Mouse (Mus musculus): ENCODE measurements around the gene Map4k4. TPM values are rescaled to one million over a fixed set of nuclear protein-coding genes. Genes with fewer than 3 reads are reported as not detected.
A peak's percentile ranks its signal among the peaks of the same experiment; 100 is the strongest.

The Map4k4 gene
- 100 to 1,000 TPM; 175 to 185 TPM for total RNA-seq (2021)
- long read RNA-seq, experiment 1, partial matches to known transcripts = 6 of 29 reads
- long read RNA-seq, experiment 1, other reads (novel, unspliced or antisense) = 23 of 29 reads
- long read RNA-seq, experiment 2, partial matches to known transcripts = 5 of 27 reads
- long read RNA-seq, experiment 2, other reads (novel, unspliced or antisense) = 22 of 27 reads

DNA sequence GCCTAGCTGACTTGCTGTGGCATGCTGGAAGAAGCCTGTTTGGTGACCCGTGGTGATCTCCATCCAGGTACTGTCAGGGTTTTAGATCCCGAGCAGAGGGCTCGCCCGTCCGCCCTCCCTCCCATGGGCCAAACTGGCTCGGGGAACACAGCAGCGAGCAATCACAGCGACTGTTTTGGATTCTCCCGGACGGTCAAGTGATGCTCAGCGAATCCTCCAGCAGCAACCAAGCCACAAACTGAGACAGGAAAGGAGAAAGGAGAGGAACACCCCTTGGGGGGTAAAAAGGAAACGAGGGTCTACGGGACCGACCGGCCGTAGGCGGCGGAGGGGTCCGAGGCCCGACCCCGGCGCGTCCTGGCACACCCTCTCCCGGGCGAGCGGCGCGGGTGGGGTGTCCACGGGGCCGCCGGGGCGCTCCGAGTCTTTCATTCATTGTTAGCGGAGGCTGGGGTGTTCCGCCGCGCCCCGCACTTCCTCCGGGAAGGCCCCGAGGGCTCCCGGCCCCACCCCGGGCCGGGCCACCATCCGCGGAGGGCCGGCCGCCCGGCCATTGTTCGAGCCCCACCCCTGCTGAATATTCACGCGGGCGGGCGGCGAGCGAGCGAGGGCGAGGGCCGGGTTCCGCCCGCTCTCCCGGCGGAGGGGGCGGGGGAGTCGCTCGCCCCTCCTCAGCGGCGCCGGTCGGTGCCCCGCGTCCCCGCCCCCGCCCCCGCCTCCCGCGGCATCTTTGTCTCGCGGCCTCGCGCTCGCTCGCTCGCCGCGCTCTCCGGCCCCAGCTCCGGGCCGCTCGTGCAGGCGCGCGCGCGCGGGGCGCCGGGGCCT is at the start of gene Map4k4:
TSS of gene Map4k4 (plus strand) at position 733 of the 825 bp plus-strand sequence.
- intact Hi-C loops (cut with DNase I) = loop anchor here (2.0 to 5.0 kb wide), 2 partner anchors 32 to 213 kb away; no protein-coding TSS in a partner anchor
- peak; percentile 87 to 93 for DNase-seq

DNA sequence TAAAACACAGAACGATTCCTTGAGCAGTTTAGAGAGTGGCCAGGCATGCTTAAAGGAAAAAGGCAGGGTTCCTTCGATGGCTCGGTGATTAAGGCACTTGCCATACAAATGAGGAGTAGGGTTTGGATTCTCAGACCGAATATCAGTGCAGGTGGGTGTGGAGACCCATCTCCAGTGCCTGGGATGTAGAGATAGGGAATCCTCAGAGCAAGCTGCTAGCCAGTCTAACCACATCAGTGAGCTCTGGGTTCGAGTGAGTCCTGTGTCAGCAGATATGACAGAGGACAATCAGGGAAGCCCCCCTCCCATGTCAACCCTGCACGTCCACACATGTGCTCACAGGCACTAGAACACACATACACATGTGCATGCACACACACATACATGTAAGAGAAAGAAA is 44.8 kb upstream of the Map4k4 start:
- intact Hi-C loops (cut with DNase I) = no loop called here
- DNase-seq = no peak

DNA sequence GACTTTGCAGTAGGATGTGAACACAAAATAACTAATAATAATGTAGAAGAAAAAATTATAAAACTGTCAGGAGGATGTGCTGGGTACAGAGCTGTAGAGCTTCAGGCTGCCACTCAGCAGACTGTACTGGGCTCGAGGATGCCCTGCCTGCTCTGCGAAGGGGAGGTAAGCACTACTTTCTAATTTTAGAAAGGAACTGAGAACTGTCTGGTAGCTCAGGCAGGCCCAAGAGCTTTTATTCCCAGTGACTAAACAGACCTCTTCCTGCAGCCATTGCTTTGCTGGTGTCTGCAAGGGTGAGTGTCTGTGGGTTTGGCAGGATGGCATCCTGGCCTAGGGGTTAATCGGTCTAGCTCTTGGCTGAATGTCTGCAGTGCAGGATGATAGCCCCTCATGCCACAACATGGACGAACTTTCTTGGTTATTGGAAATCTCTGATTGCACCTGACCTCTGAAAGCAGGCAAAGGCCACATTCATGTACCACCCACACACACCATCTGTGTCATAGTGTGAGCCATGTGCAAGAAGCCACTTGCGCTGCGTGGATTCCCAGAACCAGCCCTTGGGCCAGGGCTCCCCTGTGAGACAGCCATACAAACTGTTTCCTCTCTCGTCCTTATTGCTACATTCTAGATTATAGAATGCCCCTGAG is 43.8 kb upstream of the Map4k4 start:
- no peak for DNase-seq
- intact Hi-C loops (cut with DNase I) = no loop called here

DNA sequence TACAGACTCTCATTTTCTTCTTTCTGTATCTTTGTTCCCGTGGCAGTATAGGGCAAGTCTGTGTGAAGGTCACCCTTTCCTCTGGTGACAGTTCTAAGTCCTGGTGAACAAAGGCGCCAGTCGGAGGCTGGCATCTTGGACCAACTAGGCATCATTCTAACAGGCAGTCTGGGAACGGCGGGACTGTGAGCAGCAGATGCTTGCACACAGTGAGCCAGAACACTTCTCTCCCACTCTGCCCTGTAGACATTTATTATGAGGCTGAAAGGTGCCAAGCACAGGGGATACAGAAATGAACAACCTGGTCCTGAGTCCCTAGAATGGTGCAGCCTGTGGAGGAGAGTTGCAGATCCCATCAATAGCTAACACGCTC is 43.3 kb upstream of the Map4k4 start:
- DNase-seq = no peak

DNA sequence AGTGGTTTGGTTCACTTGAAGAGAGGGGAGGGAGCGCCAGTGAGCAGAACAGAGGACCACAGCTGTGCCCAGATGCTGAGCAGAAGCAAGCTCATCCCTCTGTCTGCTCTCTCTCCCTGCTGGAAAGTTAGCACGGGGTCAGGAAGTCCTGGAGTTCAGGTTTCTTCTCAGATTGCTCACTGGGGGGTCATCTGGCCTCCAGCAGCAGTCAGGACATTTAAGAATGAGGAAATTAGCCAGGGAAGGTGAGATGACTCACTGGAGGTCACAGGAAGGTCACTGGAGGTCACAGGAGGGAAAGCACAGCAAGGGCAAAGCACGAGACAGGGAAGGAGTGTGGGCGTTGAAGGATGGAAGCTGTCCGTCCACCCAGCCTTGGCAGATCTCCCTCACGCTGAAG is 41.5 kb upstream of the Map4k4 start:
- no peak for DNase-seq
- intact Hi-C loops (cut with DNase I) = no loop called here

More for the DNA sequence above, 43.3 kb upstream of the Map4k4 start:
- intact Hi-C loops (cut with DNase I) = no loop called here

DNA sequence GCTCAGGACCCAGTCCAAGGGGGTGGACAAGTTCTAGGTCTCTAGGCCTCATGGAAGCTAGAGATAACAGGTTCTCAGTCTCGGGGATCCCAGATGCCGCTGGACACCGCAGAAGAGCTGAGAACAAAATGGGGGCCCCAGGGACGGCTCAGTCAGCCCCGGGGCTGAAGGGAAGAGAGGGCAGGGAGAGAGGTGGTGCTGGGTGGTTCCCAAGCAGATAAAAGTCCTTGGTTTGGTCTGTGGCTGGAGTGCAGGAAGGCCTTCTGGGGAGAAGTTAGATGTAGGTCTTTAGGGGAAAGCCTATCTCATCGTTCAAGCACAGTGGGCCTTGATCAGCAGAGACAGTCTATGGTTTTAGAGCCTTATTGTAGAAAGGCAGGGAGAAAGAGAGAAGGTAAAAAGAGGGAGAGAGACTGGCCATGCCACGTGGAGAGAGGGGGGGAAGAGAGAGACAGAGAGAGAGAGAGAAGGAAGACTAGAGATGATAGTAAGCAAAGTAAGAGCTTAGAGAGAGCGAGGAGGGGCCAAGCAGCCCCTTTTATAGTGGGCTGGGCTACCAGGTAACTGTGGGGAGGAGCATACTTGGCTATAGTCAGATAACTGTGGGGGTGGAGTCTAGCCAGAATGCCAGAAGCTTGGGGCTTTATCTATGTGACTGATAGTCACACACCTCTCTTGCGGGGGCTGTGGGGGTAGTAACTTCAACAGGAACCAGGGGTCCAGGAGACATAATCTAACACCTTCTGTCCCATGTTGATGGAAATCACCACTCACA is 34.2 kb upstream of the Map4k4 start:
- intact Hi-C loops (cut with DNase I) = loop anchor here (5.0 kb wide), 1 partner anchor 179 kb away; no protein-coding TSS in a partner anchor

DNA sequence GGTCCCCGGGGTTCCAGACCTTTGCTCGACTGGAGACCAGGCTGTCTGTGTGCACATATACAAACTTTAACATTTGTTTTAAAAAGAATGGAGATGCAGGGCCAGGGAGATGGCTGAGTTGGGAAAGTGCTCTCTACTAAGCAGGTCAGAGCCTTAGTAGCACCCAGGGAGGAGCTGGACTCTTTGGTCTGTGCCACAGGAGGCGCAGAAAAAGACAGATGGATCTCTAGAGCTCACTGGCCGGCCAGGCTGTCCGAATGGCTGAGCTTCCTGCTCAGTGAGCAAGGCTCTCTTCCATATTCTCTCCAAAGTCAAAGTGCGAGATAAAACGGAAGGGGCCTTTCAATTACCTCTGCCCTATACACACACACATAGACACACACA is 33.6 kb upstream of the Map4k4 start:
- intact Hi-C loops (cut with DNase I) = loop anchor here (5.0 kb wide), 1 partner anchor 180 kb away; no protein-coding TSS in a partner anchor
- DNase-seq = no peak

More for the DNA sequence above, 34.2 kb upstream of the Map4k4 start:
- DNase-seq = no peak

DNA sequence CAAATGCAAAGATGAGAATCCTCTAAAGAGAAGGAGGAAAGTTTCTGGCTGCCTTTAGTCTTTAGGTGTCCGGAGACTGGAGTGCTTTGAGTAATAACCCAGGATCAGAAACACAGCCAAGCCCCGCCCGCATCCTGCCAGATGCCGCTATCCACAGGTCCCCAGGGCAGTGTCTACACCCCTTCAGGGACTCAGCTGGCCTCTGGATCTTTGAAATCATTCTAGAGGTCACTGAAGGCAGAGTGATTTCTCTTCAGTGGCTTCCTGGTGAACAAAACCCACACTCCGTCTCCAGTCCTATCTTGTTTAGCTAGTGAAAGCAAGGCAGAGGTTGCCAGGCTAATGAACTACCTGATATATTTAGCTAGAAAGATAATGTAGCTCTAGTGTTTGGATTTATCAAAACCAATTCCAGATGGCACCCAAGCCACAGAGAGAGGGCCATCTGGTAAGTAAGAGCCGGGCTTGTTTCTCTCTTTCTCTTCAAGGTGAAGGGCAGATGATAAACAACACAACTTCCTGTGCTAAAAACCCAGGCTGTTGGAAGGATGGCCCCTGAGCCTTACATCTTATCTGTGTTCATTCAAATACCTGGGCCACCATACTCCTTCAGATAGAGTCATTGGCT is 32.6 kb upstream of the Map4k4 start:
- DNase-seq = peak; percentile 71 to 80
- intact Hi-C loops (cut with DNase I) = loop anchor here (2.0 to 5.0 kb wide), 2 partner anchors 33 to 181 kb away; partner anchors contain the start of gene Map4k4

DNA sequence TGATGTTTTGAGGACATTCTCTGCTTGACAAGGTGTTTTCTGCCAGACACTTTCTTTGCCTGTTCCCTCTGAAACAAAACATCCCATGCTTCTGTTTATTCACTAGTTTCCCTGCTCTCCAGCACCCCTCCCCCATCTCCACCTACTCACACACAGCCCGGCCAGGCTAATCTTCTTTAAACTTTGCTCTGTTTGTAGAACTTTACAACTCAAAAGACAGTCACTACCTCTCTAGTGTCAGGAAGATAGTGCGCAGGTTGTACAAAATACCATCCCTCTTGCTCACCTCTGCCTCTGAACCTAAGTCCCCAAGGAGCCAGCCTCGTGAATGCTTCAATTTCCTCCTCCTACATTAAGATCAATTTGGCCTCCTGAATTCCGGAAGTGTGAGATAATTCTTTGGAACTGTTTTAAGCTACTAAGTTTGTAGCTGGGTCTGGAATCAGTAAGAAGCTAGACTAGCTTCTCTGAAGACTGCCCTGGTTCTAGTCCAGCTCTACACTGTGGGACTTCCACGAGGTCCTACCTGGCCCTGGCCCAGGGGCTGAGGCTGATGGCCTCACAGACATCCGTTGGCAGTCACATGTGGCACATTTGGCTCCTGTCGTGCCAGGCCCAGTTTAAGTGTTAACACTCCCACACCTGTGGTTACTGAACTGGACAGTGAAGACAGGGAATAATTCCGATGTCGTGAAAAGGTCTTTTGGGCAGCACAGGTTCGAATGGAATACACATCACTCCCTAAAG is 31.7 kb upstream of the Map4k4 start:
- DNase-seq = peak; percentile 45 to 57
- intact Hi-C loops (cut with DNase I) = loop anchor here (2.0 to 5.0 kb wide), 2 partner anchors 32 to 182 kb away; partner anchors contain the start of gene Map4k4

DNA sequence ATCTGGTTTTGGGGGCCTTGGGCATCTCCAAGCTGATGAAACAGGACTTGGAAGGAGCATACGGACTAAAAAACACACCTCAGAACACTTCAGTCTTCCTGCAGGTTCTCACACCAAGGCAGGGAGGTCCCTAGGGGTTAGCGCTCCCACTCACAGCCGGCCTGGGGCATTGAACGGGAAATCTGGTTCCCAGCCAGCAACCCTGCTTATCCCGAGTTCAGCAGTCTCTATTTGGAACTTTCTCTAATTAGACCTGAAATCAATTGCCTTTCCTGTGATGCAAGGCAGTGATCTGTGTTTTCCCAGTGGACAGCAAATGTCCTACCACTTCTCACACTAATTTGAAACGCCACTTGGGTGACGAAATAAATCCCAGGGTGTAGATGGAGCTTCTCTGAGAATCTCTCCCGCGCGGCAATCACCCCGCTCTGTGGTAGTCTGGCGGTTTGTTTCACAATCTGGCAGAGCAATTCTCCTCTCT is 31.0 kb upstream of the Map4k4 start:
- peak; percentile 56 to 58 for DNase-seq
- intact Hi-C loops (cut with DNase I) = loop anchor here (2.0 to 5.0 kb wide), 2 partner anchors 31 to 182 kb away; partner anchors contain the start of gene Map4k4

DNA sequence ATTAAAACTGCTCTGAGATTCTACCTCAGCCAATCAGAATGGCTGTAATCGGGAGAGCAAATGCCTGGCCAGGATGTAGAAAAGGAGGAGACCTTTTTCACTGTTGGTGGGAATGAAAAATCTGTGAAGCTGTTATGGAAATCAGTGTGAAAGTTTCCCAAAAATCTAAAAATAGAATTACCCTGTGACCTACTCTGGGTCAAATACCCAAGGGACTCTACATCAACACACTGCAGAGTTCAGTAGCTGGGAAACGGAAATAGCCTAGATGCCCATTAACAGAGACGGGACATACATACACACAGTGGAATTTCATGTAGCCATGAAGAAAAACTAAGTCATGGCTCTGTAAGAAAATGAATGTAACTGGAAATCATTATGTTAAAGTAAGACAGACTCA is 22.7 kb upstream of the Map4k4 start:
- no peak for DNase-seq
- intact Hi-C loops (cut with DNase I) = no loop called here

DNA sequence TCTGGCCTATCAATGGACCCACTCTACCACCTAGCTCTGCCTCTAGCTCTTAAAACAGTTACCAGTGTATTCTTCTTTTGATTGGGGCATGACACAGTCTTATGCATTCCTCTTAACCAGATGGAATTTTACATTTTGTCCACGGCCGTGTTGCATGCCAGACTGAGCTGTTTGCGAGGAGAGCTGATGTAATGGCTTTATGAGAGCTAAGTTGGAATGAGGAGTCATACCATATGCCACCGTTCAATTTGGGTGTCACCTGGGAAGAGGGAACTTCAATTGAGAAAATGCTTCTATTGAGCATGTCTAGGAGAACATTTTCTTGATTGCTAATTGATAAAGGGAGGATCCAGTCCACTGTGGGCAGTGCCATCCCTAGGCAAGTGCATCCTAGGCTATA is 18.2 kb upstream of the Map4k4 start:
- intact Hi-C loops (cut with DNase I) = no loop called here
- no peak for DNase-seq

DNA sequence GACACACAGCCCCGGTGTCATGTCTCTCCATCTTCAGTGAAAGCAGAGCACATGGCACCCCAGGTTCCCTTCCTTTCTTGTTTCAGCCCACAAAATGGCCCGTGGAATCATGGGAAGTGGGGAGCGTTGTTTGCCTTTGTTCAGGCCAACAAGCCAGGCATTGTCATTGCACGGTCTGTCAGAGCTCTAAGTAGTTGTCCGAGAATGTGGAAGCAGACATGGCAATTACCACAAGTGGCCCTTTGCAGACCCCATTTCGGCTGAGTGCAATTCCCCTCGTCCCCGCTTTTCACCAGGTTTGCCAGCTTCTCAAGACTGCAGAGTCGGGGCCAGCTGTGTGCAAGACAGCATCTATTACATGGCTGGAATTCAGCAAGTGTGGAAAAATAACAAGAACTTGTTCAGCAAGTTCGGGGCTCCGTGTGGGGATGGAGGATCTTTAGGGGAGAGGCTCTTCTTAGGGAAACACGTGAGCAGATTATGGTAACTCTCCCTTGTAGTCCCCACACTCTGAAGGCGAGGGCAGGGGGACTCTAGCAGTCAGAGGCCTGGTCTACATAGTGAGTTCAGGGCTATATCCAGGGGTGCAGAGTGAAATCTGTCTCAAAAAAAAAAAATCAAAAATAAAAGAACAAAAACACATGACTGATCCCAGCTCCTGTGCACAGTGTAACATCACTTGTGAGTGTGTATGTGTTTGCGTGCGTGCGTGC is 15.8 kb upstream of the Map4k4 start:
- DNase-seq = no peak
- intact Hi-C loops (cut with DNase I) = no loop called here

DNA sequence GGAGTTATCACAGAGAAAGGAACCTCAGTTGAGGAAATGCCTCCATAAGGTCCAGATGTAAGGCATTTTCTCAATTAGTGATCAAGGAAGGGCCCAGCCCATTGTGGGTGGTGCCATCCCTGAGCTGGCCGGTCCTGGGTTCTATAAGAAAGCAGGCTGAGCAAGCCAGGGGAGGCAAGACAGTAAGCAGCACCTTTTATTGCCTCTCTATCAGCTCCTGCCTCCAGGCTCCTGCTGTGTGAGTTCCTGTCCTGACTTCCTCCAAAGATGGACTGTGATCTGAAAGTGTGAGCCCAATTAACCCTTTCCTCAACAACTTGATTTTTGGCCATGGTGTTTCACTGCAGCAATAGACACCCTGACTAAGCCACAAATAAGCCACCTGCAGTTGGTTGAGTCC is 12.7 kb upstream of the Map4k4 start:
- DNase-seq = no peak
- intact Hi-C loops (cut with DNase I) = no loop called here

DNA sequence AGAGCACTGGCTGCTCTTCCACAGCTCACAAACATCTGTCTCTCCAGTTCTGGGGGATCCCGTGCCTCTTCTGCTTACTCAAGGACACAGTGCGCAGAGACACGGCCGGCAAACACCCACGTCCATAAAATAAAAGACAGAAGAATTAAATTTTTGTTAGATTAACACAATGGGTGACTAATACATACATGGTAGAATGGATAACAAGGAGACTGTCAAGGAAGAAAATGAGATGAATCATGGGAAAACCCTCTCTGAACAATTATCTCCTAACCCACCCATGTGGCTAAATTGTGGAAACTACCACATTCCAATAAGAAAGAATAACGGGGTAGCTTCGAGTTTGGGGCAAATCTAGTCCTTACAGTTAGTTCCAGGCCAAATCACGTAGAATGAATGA is 11.3 kb upstream of the Map4k4 start:
- intact Hi-C loops (cut with DNase I) = no loop called here
- no peak for DNase-seq

DNA sequence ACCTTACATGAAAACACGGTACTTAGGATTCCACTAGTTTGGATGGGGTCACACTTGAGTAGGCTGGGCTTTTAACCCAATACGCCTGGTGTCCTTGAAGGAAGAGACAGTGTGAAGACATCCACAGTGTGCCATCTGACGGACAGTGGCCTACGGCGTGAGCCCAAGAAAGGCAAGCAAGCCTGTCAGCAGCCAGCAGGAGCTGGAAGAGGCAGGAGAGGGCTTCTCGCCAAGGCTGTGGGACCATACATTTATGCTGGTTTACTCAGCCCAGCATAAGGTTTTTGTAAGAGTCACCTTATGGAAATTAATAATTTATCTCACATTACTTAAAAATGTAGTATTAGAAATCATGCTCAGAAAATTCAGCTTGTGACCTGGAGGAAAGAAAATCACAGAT is 10.7 kb upstream of the Map4k4 start:
- no peak for DNase-seq
- intact Hi-C loops (cut with DNase I) = no loop called here

DNA sequence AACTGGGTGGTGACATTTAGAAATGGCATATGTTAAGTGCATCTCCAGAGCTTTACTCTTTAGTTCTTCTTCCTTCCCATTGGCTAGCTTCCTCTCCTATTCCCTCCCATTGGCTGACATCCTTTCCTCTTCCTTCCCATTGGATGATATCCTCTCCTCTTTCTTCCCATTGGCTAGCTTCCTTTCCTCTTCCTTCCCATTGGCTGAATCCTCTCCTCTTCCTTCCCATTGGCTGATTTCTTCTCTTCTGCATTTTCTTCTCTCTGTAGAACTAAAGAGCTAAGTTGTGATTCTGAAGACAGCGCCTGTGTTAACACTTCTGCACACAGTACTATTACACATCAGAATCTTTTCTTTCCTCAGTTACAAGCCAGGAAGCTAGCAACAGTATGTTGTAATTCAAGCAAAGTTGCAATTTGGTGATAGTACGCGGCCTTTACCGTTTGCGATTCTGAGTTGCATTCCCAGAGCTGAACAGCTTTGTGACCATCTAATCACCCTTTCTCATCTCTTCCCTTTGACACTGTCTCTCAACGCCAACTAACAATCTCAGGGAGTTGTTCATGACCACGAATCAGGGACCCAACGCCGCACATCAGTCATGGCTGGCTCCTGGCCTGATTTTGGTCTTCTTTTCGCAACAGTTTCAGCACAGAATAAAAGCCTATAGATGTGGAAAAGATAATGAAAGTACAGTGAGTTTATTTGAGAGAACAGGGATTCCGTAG is 7.4 kb upstream of the Map4k4 start:
- intact Hi-C loops (cut with DNase I) = no loop called here
- no peak for DNase-seq

DNA sequence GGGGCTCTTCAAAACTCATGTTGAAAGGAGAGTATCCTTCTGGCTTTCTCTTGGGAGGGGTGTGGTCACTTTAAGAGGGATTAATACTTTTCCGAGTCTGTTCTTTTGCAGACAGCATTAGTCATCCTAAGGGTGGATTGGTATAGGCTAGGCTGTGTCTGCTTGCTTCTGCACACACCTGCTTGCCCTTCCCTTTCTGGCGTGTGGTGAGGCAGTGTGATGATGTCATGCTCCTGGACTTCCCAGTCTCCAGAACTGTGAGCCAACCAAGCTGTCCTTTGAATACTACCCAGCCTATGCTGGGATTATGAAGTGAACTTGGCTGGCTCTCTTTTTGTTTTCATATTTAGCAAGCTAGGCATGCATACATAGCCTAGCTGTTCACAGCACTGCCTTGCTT is 5.6 kb upstream of the Map4k4 start:
- DNase-seq = no peak
- intact Hi-C loops (cut with DNase I) = no loop called here
